Mouse (Mus musculus): ENCODE measurements around the gene Ppp4r1. TPM values are rescaled to one million over a fixed set of nuclear protein-coding genes. Genes with fewer than 3 reads are reported as not detected.
A peak's percentile ranks its signal among the peaks of the same experiment; 100 is the strongest.

The Ppp4r1 gene
- polyA plus RNA-seq, 1 experiment, result not detected

DNA sequence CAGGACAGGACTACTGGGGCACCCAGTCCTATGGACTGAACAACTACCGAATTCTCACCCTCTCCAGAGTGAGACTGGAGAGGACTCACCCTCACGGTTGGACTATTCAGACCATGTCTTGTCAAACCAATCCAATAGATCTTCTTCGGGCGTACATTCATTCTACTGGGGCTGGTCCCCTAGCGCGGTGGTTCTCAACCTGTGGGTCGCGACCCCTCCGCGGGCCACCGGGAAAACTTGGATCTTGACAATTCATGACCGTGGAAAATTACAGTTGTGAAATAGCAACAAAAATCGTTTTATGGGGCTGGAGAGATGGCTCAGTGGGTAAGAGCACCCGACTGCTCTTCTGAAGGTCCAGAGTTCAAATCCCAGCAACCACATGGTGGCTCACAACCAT lies 19.2 kb upstream of the Ppp4r1 start:
- WGBS, result 97% methylated on average over 14 of the region's 14 CpGs
- no peak for TF ChIP-seq CTCF (IDR thresholded peaks at IDR 0.05; ENCODE audit: insufficient read depth, low read depth, low read length)
- no peak overlapping the region for H3K4me3 ChIP-seq (ENCODE audit: insufficient read depth, low read depth, low read length)
- H3K4me1 ChIP-seq (ENCODE audit: control insufficient read depth, insufficient read depth, low read length), result peaks cover 9% of the 10 kb centered on the region
- H3K27ac ChIP-seq (ENCODE audit: insufficient read depth, low read depth, low read length), result no peak overlapping the region

DNA sequence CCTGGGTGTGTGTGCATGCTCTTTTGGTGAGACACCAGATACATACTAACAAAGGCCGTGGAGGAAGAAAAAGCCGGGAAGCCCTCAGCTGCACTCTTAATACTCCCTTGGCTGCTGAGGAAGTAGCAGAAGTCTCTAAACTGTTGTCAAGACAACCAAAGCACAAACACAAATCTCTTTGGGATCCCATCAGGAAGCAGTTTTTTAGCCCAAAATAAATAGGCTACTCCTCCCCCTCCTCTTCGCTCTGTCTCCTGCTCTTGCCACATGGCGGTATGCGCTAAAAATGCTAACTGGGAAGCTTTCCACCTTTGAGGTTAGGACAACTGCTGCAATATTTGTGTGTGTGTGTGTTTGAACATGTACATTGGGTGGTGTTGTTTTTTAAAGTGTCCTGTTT lies 13.9 kb upstream of the Ppp4r1 start:
- Histone ChIP-seq H3K4me3 (ENCODE audit: insufficient read depth, low read depth, low read length) (no peak overlapping the region), H3K4me1 (ENCODE audit: control insufficient read depth, insufficient read depth, low read length) (peaks cover 30% of the 10 kb centered on the region), H3K27ac (ENCODE audit: insufficient read depth, low read depth, low read length) (peak overlapping the region; percentile 77)
- TF ChIP-seq CTCF (IDR thresholded peaks at IDR 0.05; ENCODE audit: insufficient read depth, low read depth, low read length) (no peak), POLR2A (IDR thresholded peaks at IDR 0.05; ENCODE audit: insufficient read depth, low read depth, low read length) (no peak)
- WGBS, result 7% methylated on average over 5 of the region's 5 CpGs

DNA sequence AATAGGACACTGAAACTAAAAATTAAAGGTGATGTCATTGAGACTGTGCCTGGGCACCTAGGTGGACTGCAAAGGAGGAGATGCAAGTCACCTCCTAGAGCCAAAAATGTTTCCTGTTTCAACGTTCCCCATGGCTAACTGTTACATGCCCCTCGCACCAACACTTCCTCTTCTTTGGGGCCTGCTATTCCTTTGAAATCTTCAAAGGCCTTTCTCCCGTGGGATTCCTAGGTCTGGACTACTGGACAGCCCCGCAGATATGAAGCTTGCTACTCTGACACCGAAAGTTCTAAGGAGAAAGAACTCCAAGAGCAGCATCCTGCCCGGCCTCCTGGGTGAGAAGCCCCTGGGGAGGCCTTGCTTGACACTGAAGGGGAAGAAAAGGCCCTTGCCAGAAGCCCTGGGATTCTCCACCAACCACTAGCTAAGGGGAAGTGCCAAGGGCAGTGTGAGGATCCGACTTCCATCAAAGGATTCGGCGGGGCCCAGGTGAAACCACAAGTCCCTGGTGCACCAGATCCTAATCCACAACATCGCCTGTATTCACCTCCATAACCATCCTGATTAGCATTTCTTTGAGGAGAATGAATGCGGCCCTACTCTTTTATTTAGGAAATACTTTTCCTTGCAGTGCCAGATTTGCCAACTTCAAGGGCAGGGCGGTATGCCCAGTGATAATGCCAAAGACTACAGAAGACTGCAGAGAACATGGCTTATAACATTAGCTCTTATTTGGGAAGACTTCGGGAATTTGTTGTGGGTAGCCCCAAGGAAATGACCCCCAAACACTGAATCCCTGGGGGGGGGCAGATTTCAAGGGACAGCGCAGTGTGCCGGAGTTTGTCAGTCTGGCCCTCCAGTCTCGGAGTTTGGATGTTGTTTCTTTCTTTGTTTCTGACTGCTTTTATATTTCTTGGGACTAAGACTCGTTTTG lies 11.1 kb upstream of the Ppp4r1 start:
- Histone ChIP-seq H3K4me1 (ENCODE audit: control insufficient read depth, insufficient read depth, low read length) (peaks cover 30% of the 10 kb centered on the region), H3K4me3 (ENCODE audit: insufficient read depth, low read depth, low read length) (peak overlapping the region; percentile 81), H3K27ac (ENCODE audit: insufficient read depth, low read depth, low read length) (no peak overlapping the region; the same call in 1 of the 2 replicates)
- WGBS, result 32% methylated on average over 17 of the region's 17 CpGs
- TF ChIP-seq POLR2A (IDR thresholded peaks at IDR 0.05; ENCODE audit: insufficient read depth, low read depth, low read length) (no peak), CTCF (IDR thresholded peaks at IDR 0.05; ENCODE audit: insufficient read depth, low read depth, low read length) (no peak)

DNA sequence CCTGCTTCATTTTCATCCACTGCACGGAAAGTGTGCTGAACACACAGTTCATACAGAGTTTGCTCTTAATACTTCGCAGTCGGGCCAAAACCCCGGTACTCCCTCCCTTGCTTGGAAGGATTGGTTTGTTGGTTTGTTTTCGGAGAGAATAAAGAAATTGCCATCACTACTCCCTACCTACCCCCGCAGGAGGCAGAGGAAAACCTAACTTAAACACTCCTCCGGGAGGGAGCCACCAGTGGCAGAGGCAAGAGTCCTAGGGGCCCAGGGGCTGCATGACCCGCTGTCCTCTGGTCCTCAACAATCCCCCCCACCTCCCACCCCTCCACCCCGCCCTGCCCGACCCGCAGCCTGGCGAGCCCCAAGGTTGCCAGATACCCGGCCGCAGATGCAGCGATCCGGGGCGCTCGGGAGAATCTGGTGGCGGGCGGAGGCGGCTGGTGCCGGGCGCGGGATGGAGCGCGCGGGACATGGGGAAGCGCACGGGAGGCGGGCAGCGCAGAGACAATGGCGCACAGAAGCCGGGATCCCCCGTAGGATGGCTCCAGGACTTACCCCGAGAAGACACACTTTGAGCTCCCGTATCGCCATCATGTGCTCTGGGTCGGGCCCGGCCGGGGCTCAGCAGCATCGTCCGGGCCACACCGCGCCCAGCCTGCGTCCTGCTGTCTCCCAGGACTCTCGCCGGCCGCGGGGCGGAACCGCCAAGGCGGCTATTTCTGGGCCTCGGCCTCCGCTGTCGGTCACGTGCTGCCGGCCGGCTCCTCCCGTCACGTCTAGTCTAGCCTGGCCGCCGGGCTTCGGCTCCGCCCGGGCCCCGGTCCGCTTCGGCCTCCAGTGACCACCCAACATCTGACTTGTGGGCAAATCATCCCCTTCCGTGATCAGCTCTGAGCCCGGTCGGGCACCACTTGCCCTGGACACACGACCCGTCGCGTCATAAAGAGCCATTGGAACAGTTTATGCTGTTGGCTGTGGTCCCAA lies 10.1 kb upstream of the Ppp4r1 start, which contains the start of gene Rab31:
Gene Rab31, minus strand, starts transcription at position 802 of the 984 bp plus-strand sequence.
- TF ChIP-seq CTCF (IDR thresholded peaks at IDR 0.05; ENCODE audit: insufficient read depth, low read depth, low read length), result no peak
- TF ChIP-seq POLR2A (IDR thresholded peaks at IDR 0.05; ENCODE audit: insufficient read depth, low read depth, low read length), result peak; percentile 44; the same call in 1 of the 2 replicates
- H3K27ac ChIP-seq (ENCODE audit: insufficient read depth, low read depth, low read length), result peak within 1 kb of the TSS; percentile 87
- WGBS, result under 1% methylated on average over 75 of the region's 75 CpGs
- peaks cover 30% of the 10 kb centered on the region for H3K4me1 ChIP-seq (ENCODE audit: control insufficient read depth, insufficient read depth, low read length)
- peak within 1 kb of the TSS; percentile 81 for H3K4me3 ChIP-seq (ENCODE audit: insufficient read depth, low read depth, low read length)

DNA sequence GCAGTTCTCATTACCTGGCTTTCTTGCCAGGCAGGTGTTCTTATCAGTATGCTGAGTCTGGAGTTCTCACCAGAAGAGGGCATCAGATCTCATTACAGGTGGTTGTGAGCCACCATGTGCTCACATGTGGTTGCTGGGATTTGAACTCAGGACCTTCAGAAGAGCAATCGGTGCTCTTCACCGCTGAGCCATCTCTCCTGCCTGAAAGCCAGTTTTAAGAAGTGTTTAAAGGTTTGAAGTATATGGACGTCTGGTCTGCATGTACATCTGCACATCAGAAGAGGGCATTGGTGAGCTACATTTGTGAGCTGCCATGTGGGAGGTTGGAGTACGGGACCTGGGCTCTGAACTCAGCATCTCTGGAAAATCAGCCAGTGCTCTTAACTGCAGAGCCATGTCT lies 8.8 kb upstream of the Ppp4r1 start:
- H3K4me1 ChIP-seq (ENCODE audit: control insufficient read depth, insufficient read depth, low read length), result peaks cover 23% of the 10 kb centered on the region
- no peak overlapping the region for H3K27ac ChIP-seq (ENCODE audit: insufficient read depth, low read depth, low read length)
- WGBS, result 58% methylated on average over 4 of the region's 4 CpGs
- H3K4me3 ChIP-seq (ENCODE audit: insufficient read depth, low read depth, low read length), result no peak overlapping the region
- TF ChIP-seq POLR2A (IDR thresholded peaks at IDR 0.05; ENCODE audit: insufficient read depth, low read depth, low read length) (no peak), CTCF (IDR thresholded peaks at IDR 0.05; ENCODE audit: insufficient read depth, low read depth, low read length) (no peak)

DNA sequence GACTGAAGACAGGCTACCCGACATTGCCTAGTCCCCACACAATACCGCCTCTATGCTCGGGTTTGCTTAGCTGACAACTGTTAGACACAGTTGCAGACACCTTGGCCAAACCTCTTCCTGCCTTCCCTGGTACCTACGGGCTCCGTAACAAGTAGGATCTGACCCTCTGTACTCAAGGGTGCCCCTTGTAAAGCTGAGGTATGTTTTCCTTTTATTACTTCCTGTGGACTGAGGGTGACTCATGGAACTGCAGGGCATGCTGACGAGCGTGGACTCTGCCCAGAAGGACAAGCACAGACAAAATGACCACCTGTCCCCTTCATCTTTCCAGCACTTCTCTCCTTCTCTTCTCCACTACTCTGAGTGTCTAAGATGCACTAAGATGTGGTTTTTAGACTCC lies 7.9 kb upstream of the Ppp4r1 start:
- 68% methylated on average over 7 of the region's 7 CpGs for WGBS
- Histone ChIP-seq H3K4me1 (ENCODE audit: control insufficient read depth, insufficient read depth, low read length) (peaks cover 15% of the 10 kb centered on the region), H3K27ac (ENCODE audit: insufficient read depth, low read depth, low read length) (no peak overlapping the region), H3K4me3 (ENCODE audit: insufficient read depth, low read depth, low read length) (no peak overlapping the region)
- TF ChIP-seq CTCF (IDR thresholded peaks at IDR 0.05; ENCODE audit: insufficient read depth, low read depth, low read length), result no peak
- TF ChIP-seq POLR2A (IDR thresholded peaks at IDR 0.05; ENCODE audit: insufficient read depth, low read depth, low read length), result no peak

DNA sequence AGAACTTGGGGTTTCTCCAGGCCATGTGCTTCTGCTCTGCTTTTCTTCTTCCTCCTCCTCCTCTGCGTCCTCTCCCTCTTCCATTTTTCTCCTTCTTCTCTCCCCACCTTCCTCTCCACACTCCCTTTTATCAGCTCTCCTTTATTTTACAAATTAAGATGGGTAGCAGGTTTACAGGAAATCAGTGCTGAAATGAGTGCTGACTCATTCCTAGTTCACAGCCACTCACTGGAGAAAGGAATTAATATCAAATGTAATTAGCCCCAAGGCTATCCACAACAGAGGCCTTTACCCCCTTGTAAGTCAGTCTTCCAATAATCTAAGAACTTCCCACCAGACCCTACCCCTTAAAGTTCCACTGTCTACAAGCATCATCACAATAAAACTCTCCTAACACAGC lies 6.1 kb upstream of the Ppp4r1 start:
- Histone ChIP-seq H3K27ac (ENCODE audit: insufficient read depth, low read depth, low read length) (no peak overlapping the region), H3K4me1 (ENCODE audit: control insufficient read depth, insufficient read depth, low read length) (peaks cover 10% of the 10 kb centered on the region), H3K4me3 (ENCODE audit: insufficient read depth, low read depth, low read length) (no peak overlapping the region)
- 73% methylated on average over 1 of the region's 1 CpGs for WGBS
- TF ChIP-seq POLR2A (IDR thresholded peaks at IDR 0.05; ENCODE audit: insufficient read depth, low read depth, low read length), result no peak

DNA sequence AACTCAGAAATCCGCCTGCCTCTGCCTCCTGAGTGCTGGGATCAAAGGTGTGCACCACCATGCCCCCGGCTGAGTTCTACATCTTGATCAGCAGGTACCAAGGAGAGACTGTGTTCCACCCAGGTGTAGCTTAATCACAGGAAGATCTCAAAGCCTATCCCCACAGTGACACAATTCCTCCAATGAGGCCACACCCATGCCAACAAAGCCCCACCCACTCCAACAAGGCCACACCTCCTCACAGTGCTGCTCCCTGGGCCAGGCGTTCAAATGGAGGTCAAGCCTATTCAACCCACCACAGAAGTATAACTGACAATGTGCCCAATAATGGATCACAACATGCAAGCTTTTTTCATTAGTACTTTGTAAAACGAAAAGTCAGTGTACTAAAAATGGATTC lies 4.9 kb upstream of the Ppp4r1 start:
- Histone ChIP-seq H3K27ac (ENCODE audit: insufficient read depth, low read depth, low read length) (no peak overlapping the region), H3K4me1 (ENCODE audit: control insufficient read depth, insufficient read depth, low read length) (peaks cover 6% of the 10 kb centered on the region), H3K4me3 (ENCODE audit: insufficient read depth, low read depth, low read length) (no peak overlapping the region)
- 94% methylated on average over 4 of the region's 4 CpGs for WGBS
- TF ChIP-seq POLR2A (IDR thresholded peaks at IDR 0.05; ENCODE audit: insufficient read depth, low read depth, low read length) (no peak), CTCF (IDR thresholded peaks at IDR 0.05; ENCODE audit: insufficient read depth, low read depth, low read length) (no peak)
